Mouse (Mus musculus) myocyte (in vitro differentiated cells): ENCODE data around the gene Klf8. TPM values are rescaled to one million over a fixed set of nuclear protein-coding genes. Genes with fewer than 3 reads are reported as not detected.
"Not testable (repeated sequence)": the region's sequence is repeated elsewhere in the genome, so short reads cannot be mapped to it uniquely, and the experiment has no call there.

ENCODE experiments used
- H3K27me3 ChIP-seq: one replicate; pipeline ENCODE4 v1.6.1; 2011; ENCODE audit not compliant: control insufficient read depth, insufficient read depth, insufficient read length
- H3K36me3 ChIP-seq: one replicate; pipeline ENCODE4 v1.6.1; 2011; ENCODE audit not compliant: control insufficient read depth, insufficient read depth
- H3K4me2 ChIP-seq: one replicate; pipeline ENCODE4 v1.6.1; 2011; ENCODE audit warnings: low read depth, control low read depth
- H3K4me3 ChIP-seq: one replicate; pipeline ENCODE4 v1.5.1; 2011; ENCODE audit warnings: mild to moderate bottlenecking, control low read depth, moderate library complexity
- H3K79me2 ChIP-seq: one replicate; pipeline ENCODE4 v1.6.1; 2011; ENCODE audit not compliant: control insufficient read depth, insufficient read depth
- H3ac ChIP-seq: one replicate; pipeline ENCODE4 v1.6.1; 2011; ENCODE audit not compliant: control insufficient read depth, insufficient read length
- CEBPB ChIP-seq: IDR thresholded peaks from 2 replicates; pipeline ENCODE4 v1.6.1; 2011; ENCODE audit warnings: mild to moderate bottlenecking, moderate library complexity; ENCODE audit not compliant: poor library complexity, insufficient read depth, severe bottlenecking
- E2F4 ChIP-seq: IDR thresholded peaks from one replicate; pipeline ENCODE4 v1.6.1; 2011; ENCODE audit warnings: mild to moderate bottlenecking, control low read depth, moderate library complexity; ENCODE audit not compliant: insufficient read depth
- MAX ChIP-seq: IDR thresholded peaks from one replicate; pipeline ENCODE4 v1.6.1; 2011; ENCODE audit warnings: low read depth, mild to moderate bottlenecking, control low read depth
- MYOD1 ChIP-seq, 3 experiments: IDR thresholded peaks; one replicate each; pipeline ENCODE4 v1.6.1; 2011; ENCODE audit warnings: control low read depth in 2 of 3, low read depth in 2 of 3, mild to moderate bottlenecking in 2 of 3, moderate library complexity in 1 of 3; ENCODE audit not compliant: insufficient read length in 2 of 3, control insufficient read depth in 1 of 3
- MYOG ChIP-seq, 3 experiments: IDR thresholded peaks; one replicate each; pipeline ENCODE4 v1.6.1; 2011; ENCODE audit warnings: control low read depth in 2 of 3, low read depth in 2 of 3, mild to moderate bottlenecking in 2 of 3; ENCODE audit not compliant: insufficient read length in 2 of 3, control insufficient read depth in 1 of 3, insufficient read depth in 1 of 3
- POLR2A ChIP-seq: IDR thresholded peaks from one replicate; pipeline ENCODE4 v1.6.1; 2011; ENCODE audit warnings: low read depth, mild to moderate bottlenecking, control low read depth, moderate library complexity; ENCODE audit not compliant: insufficient read length
- POLR2AphosphoS2 ChIP-seq: IDR thresholded peaks from one replicate; pipeline ENCODE4 v1.6.1; 2011; ENCODE audit warnings: low read depth, control low read depth; ENCODE audit not compliant: insufficient read length
- REST ChIP-seq: IDR thresholded peaks from one replicate; pipeline ENCODE4 v1.6.1; 2011; ENCODE audit warnings: mild to moderate bottlenecking, control low read depth, moderate library complexity; ENCODE audit not compliant: insufficient read depth, insufficient read length
- SRF ChIP-seq: IDR thresholded peaks from one replicate; pipeline ENCODE4 v1.6.1; 2011; ENCODE audit warnings: low read depth; ENCODE audit not compliant: control insufficient read depth, insufficient read length
- TCF12 ChIP-seq: IDR thresholded peaks from one replicate; pipeline ENCODE4 v1.6.1; 2011; ENCODE audit warnings: mild to moderate bottlenecking, control low read depth; ENCODE audit not compliant: poor library complexity, insufficient read depth, severe bottlenecking
- TCF3 ChIP-seq: IDR thresholded peaks from one replicate; pipeline ENCODE4 v1.6.1; 2011; ENCODE audit warnings: low read depth, control low read depth; ENCODE audit not compliant: insufficient read length
- USF1 ChIP-seq: IDR thresholded peaks from one replicate; pipeline ENCODE4 v1.6.1; 2011; ENCODE audit warnings: low read depth, mild to moderate bottlenecking, control low read depth, moderate library complexity
- polyA plus RNA-seq: library from polyadenylated mRNA; unstranded; fragments of >200 nt; fragmentation: generic; extraction: Trizol; gene quantifications from one replicate; pipeline ENCODE4 v1.2.1, GENCODE M21; 2012; ENCODE audit warnings: missing spikeins

The Klf8 gene
- polyA plus RNA-seq, 1 experiment = 0.12 TPM

DNA sequence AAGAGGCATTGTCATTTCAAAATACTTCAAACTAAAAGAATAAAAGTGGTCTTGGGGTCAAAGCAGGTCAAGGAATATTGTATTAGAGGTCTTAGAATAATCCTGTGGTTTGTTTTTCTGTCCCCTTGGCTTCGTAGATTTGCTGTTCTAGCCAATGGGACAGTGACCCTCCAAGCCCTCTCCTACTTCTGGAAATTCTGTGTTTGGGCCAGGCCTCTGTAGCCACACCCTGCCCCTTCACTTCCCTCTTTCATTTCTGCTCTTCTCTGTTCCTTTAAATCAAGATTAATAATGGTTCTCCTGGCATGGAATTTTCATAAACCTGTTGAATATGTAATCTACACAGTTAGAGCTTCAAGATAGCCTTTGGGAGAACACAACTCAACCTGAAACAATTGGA, 17.0 kb downstream of the Klf8 start:
- Histone ChIP-seq H3ac (no peak overlapping the region), H3K4me2 (no peak overlapping the region), H3K79me2 (no peaks in the 10 kb centered on the region), H3K27me3 (no peaks in the 10 kb centered on the region), H3K36me3 (no peaks in the 10 kb centered on the region), H3K4me3 (no peak overlapping the region)
- TF ChIP-seq REST (no peak), MYOD1 (IDR thresholded peaks at IDR 0.05; ENCODE audit: control insufficient read depth in 1 of 3, insufficient read length in 2 of 3, low read depth in 2 of 3) (no peak), POLR2A (no peak), TCF12 (no peak), SRF (no peak), CEBPB (no peak), USF1 (no peak), MAX (no peak), POLR2AphosphoS2 (no peak), TCF3 (no peak), MYOG (IDR thresholded peaks at IDR 0.05; ENCODE audit: control insufficient read depth in 1 of 3, insufficient read depth in 1 of 3, insufficient read length in 2 of 3, low read depth in 2 of 3) (no peak), E2F4 (no peak)

DNA sequence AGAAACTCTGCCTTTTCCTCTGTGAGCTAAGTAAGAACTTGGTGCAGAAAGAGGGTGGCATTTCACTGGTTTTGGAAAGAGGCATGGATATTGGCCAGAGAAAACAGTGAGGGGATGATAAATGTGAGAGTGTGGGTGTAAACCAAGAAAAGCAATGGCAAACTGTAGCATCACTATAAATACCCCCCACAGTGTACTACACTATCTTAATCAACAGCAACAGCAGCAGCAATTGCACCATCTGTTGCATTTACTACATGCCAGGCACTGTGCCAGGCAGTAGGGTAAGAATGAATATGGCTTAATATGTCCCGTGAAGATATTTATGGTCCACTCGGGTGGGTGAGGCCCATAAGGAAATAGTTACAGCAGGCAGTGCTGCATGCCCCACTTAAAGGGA, 18.2 kb downstream of the Klf8 start:
- H3K79me2 ChIP-seq = no peaks in the 10 kb centered on the region
- H3K36me3 ChIP-seq = no peaks in the 10 kb centered on the region
- no peaks in the 10 kb centered on the region for H3K27me3 ChIP-seq
- H3ac ChIP-seq = no peak overlapping the region
- H3K4me3 ChIP-seq = no peak overlapping the region
- TF ChIP-seq POLR2AphosphoS2 (no peak), TCF3 (no peak), MAX (no peak), E2F4 (no peak), REST (no peak), MYOD1 (IDR thresholded peaks at IDR 0.05; ENCODE audit: control insufficient read depth in 1 of 3, insufficient read length in 2 of 3, low read depth in 2 of 3) (no peak), CEBPB (no peak), POLR2A (no peak), TCF12 (no peak), USF1 (no peak), MYOG (IDR thresholded peaks at IDR 0.05; ENCODE audit: control insufficient read depth in 1 of 3, insufficient read depth in 1 of 3, insufficient read length in 2 of 3, low read depth in 2 of 3) (no peak), SRF (no peak)
- H3K4me2 ChIP-seq = no peak overlapping the region

DNA sequence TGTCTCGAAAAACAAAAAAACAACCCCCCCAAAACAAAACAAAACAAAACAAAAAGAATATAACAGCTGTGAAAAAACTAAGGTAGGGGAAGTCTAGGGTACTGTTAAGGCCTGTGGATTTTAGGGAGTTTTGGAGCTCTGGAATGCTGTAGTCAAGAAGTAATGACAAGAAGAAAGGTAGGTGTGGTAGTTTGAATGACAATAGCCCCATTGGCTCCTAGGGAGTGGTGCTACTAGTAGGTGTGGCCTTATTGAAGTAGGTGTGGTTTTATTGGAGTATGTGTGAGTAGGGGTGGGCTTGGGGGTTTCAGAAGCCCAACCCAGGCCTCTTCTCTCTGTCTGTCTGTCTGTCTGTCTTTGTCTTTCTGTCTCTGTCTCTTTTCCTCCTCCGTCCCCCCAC, 44.9 kb downstream of the Klf8 start:
- TF ChIP-seq REST = no peak
- TF ChIP-seq MYOG (IDR thresholded peaks at IDR 0.05; ENCODE audit: control insufficient read depth in 1 of 3, insufficient read depth in 1 of 3, insufficient read length in 2 of 3, low read depth in 2 of 3) = no peak
- no peak for TF ChIP-seq USF1
- no peak for TF ChIP-seq TCF3
- no peak for TF ChIP-seq CEBPB
- TF ChIP-seq SRF = no peak
- no peak for TF ChIP-seq POLR2A
- no peak for TF ChIP-seq MYOD1 (IDR thresholded peaks at IDR 0.05; ENCODE audit: control insufficient read depth in 1 of 3, insufficient read length in 2 of 3, low read depth in 2 of 3)
- no peak for TF ChIP-seq MAX
- Histone ChIP-seq H3K4me3 (no peak overlapping the region), H3K79me2 (no peaks in the 10 kb centered on the region), H3K27me3 (no peaks in the 10 kb centered on the region), H3K4me2 (no peak overlapping the region), H3K36me3 (no peaks in the 10 kb centered on the region), H3ac (no peak overlapping the region)

DNA sequence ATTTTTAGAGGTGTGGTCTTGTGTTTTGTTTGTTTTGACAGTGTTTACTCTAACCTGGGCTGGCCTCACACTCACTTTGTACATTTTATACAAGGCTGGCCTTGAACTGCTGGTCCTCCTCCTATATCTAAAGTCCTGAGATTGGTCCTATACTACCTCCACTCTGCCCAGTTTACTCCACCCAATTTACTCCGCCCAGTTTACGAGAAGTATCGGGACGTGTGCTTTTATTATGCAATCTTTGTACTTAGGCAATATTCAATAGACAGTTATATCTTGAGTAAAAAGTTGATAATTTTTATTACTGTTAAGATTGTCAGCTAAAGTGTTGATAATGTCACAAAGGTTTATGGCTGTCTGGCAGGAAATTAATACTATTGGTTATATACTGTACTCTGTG, 74.1 kb downstream of the Klf8 start:
- no peak for TF ChIP-seq USF1
- no peak for TF ChIP-seq POLR2AphosphoS2
- TF ChIP-seq SRF = no peak
- no peak for TF ChIP-seq TCF3
- no peak for TF ChIP-seq POLR2A
- no peak for TF ChIP-seq MYOG (IDR thresholded peaks at IDR 0.05; ENCODE audit: control insufficient read depth in 1 of 3, insufficient read depth in 1 of 3, insufficient read length in 2 of 3, low read depth in 2 of 3)
- TF ChIP-seq REST = no peak
- TF ChIP-seq CEBPB = no peak
- TF ChIP-seq E2F4 = no peak
- no peak for TF ChIP-seq TCF12
- no peak for TF ChIP-seq MYOD1 (IDR thresholded peaks at IDR 0.05; ENCODE audit: control insufficient read depth in 1 of 3, insufficient read length in 2 of 3, low read depth in 2 of 3)
- TF ChIP-seq MAX = no peak
- no peak overlapping the region for H3ac ChIP-seq
- no peaks in the 10 kb centered on the region for H3K36me3 ChIP-seq
- H3K4me2 ChIP-seq = no peak overlapping the region
- H3K27me3 ChIP-seq = no peaks in the 10 kb centered on the region
- no peaks in the 10 kb centered on the region for H3K79me2 ChIP-seq
- H3K4me3 ChIP-seq = no peak overlapping the region

DNA sequence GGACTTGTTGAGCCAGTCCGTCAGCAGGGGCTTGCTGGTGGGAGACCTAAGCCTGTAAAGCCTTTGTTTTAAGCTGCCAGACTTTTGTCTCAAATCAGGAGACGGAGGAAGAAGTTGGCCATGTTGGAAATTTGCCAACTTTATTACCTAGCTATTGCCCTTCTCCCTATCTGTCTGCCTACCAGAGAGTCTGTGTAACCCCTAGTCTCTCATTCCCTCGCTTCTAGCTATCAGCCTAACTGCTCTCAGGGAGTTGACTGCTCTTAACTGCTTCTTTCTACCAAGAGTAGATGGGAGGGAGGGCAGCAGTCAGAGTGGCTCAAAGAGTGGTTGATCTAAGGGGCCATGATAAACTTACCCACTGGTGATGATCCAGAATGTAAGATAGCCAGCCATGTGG, 85.8 kb downstream of the Klf8 start:
- no peaks in the 10 kb centered on the region for H3K27me3 ChIP-seq
- no peaks in the 10 kb centered on the region for H3K36me3 ChIP-seq
- TF ChIP-seq POLR2A (no peak), SRF (no peak), USF1 (no peak), MYOD1 (IDR thresholded peaks at IDR 0.05; ENCODE audit: control insufficient read depth in 1 of 3, insufficient read length in 2 of 3, low read depth in 2 of 3) (no peak), MYOG (IDR thresholded peaks at IDR 0.05; ENCODE audit: control insufficient read depth in 1 of 3, insufficient read depth in 1 of 3, insufficient read length in 2 of 3, low read depth in 2 of 3) (no peak), CEBPB (no peak), TCF12 (no peak), MAX (no peak), REST (no peak), E2F4 (no peak), TCF3 (no peak), POLR2AphosphoS2 (no peak)

DNA sequence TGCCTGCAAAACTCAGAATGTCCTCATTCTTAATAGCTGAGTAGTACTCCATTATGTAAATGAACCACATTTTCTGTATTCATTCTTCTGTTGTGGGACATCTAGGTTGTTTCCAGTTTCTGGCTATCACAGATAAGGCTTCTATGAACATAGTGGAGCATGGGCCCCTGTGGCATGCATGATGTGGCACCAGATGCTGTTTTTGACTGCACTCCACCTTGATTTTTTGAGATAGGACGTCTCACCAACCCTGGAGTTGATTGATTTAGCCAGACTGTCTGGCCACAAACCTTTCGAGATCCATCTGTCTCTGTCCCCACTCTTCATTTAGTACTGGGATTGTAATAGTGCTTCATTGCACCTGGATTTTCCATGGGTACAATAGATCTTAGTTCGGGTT, 96.9 kb downstream of the Klf8 start:
- H3ac ChIP-seq, H3K4me3 ChIP-seq, H3K79me2 ChIP-seq, H3K27me3 ChIP-seq, H3K36me3 ChIP-seq, H3K4me2 ChIP-seq: not testable (repeated sequence)

More for the DNA sequence above, 85.8 kb downstream of the Klf8 start:
- Histone ChIP-seq H3K4me3 (no peak overlapping the region), H3K79me2 (no peaks in the 10 kb centered on the region), H3K4me2 (no peak overlapping the region), H3ac (no peak overlapping the region)
